Mouse (Mus musculus): Measurements from ENCODE around the gene Scai. TPM values are rescaled to one million over a fixed set of nuclear protein-coding genes. Genes with fewer than 3 reads are reported as not detected.
A peak's percentile ranks its signal among the peaks of the same experiment; 100 is the strongest.

Gene Scai
- polyA plus RNA-seq, 1 experiment from 2014 or later, result 19.8 TPM

GRCm38 (mm10) chr2:39189961-39190560 is 473 bp downstream of the Scai start:
- Histone ChIP-seq H3K4me2 (replicated peaks) (peak overlapping the region; percentile 81), H3K9ac (replicated peaks) (peak overlapping the region; percentile 98), H3K4me3 (replicated peaks) (peak overlapping the region; percentile 92), H3K27me3 (no peaks in the 10 kb centered on the region), H3K4me1 (replicated peaks) (peaks cover 28% of the 10 kb centered on the region), H3K27ac (peak overlapping the region; percentile 99), H3K9me3 (no peaks in the 10 kb centered on the region), H3K36me3 (0 out of 2 replicates have a peak, but pooled peaks cover 8% of the 10 kb centered on the region)
- peak; percentile 93 for ATAC-seq
- whole genome bisulfite sequencing, result under 1% methylated on average over 38 of the region's 39 CpGs

GRCm38 (mm10) chr2:39185942-39186341 is 4.6 kb downstream of the Scai start:
- ATAC-seq, result no peak
- H3K4me1 ChIP-seq (replicated peaks), result peaks cover 26% of the 10 kb centered on the region
- H3K27ac ChIP-seq, result no peak overlapping the region
- no peak overlapping the region for H3K4me2 ChIP-seq (replicated peaks)
- no peak overlapping the region for H3K4me3 ChIP-seq (replicated peaks)
- no peak overlapping the region for H3K9ac ChIP-seq (replicated peaks)
- peaks cover 14% of the 10 kb centered on the region; the same call in 1 of the 2 replicates for H3K36me3 ChIP-seq
- H3K9me3 ChIP-seq, result no peaks in the 10 kb centered on the region
- 76% methylated on average over 3 of the region's 3 CpGs for WGBS
- no peaks in the 10 kb centered on the region for H3K27me3 ChIP-seq

GRCm38 (mm10) chr2:39183587-39183986 is 6.9 kb downstream of the Scai start:
- Histone ChIP-seq H3K4me3 (replicated peaks) (no peak overlapping the region), H3K9ac (replicated peaks) (no peak overlapping the region), H3K4me2 (replicated peaks) (no peak overlapping the region), H3K9me3 (no peaks in the 10 kb centered on the region), H3K27me3 (no peaks in the 10 kb centered on the region), H3K4me1 (replicated peaks) (peaks cover 13% of the 10 kb centered on the region), H3K36me3 (peaks cover 27% of the 10 kb centered on the region), H3K27ac (no peak overlapping the region)
- 89% methylated on average over 2 of the region's 2 CpGs for WGBS
- no peak for ATAC-seq

- peaks cover 11% of the 10 kb centered on the region for H3K36me3 ChIP-seq
- no peaks in the 10 kb centered on the region for H3K4me1 ChIP-seq (replicated peaks)
- no peaks in the 10 kb centered on the region for H3K27me3 ChIP-seq
- 94% methylated on average over 1 of the region's 1 CpGs for WGBS
- no peak for ATAC-seq
- H3K27ac ChIP-seq, result no peak overlapping the region
- no peak overlapping the region for H3K4me3 ChIP-seq (replicated peaks)
- no peak overlapping the region for H3K4me2 ChIP-seq (replicated peaks)
- no peaks in the 10 kb centered on the region for H3K9me3 ChIP-seq
- no peak overlapping the region for H3K9ac ChIP-seq (replicated peaks)
Observed at GRCm38 (mm10) chr2:39160996-39161395, 29.5 kb downstream of the Scai start.

- 94% methylated on average over 1 of the region's 1 CpGs for WGBS
Observed at GRCm38 (mm10) chr2:39157916-39158315, 32.6 kb downstream of the Scai start.

GRCm38 (mm10) chr2:39156821-39157220 is 33.7 kb downstream of the Scai start:
- Histone ChIP-seq H3K27me3 (no peaks in the 10 kb centered on the region), H3K36me3 (peaks cover 6% of the 10 kb centered on the region), H3K4me2 (replicated peaks) (no peak overlapping the region), H3K27ac (no peak overlapping the region), H3K4me3 (replicated peaks) (no peak overlapping the region), H3K4me1 (replicated peaks) (no peaks in the 10 kb centered on the region), H3K9me3 (no peaks in the 10 kb centered on the region), H3K9ac (replicated peaks) (no peak overlapping the region)
- no peak for ATAC-seq
- whole genome bisulfite sequencing, result 82% methylated on average over 1 of the region's 1 CpGs

More at GRCm38 (mm10) chr2:39157916-39158315, 32.6 kb downstream of the Scai start:
- Histone ChIP-seq H3K4me2 (replicated peaks) (no peak overlapping the region), H3K36me3 (peaks cover 8% of the 10 kb centered on the region), H3K4me3 (replicated peaks) (no peak overlapping the region), H3K27me3 (no peaks in the 10 kb centered on the region), H3K4me1 (replicated peaks) (no peaks in the 10 kb centered on the region), H3K9ac (replicated peaks) (no peak overlapping the region), H3K9me3 (no peaks in the 10 kb centered on the region), H3K27ac (no peak overlapping the region)
- ATAC-seq, result no peak

GRCm38 (mm10) chr2:39150943-39151342 is 39.6 kb downstream of the Scai start:
- Histone ChIP-seq H3K4me3 (replicated peaks) (no peak overlapping the region), H3K4me2 (replicated peaks) (no peak overlapping the region), H3K9ac (replicated peaks) (no peak overlapping the region), H3K4me1 (replicated peaks) (no peaks in the 10 kb centered on the region), H3K9me3 (no peaks in the 10 kb centered on the region), H3K27ac (no peak overlapping the region), H3K36me3 (no peaks in the 10 kb centered on the region; the same call in 1 of the 2 replicates), H3K27me3 (no peaks in the 10 kb centered on the region)
- WGBS, result 86% methylated on average over 2 of the region's 2 CpGs
- no peak for ATAC-seq

- H3K9me3 ChIP-seq, result no peaks in the 10 kb centered on the region
- no peaks in the 10 kb centered on the region for H3K4me1 ChIP-seq (replicated peaks)
- H3K4me3 ChIP-seq (replicated peaks), result no peak overlapping the region
- ATAC-seq, result no peak
- WGBS, result 65% methylated on average over 2 of the region's 2 CpGs
- no peaks in the 10 kb centered on the region for H3K27me3 ChIP-seq
- no peak overlapping the region for H3K27ac ChIP-seq
- no peak overlapping the region for H3K4me2 ChIP-seq (replicated peaks)
- H3K36me3 ChIP-seq, result peaks cover 3% of the 10 kb centered on the region; the same call in 1 of the 2 replicates
- no peak overlapping the region for H3K9ac ChIP-seq (replicated peaks)
Observed at GRCm38 (mm10) chr2:39148075-39148474, 42.5 kb downstream of the Scai start.

- Histone ChIP-seq H3K36me3 (peaks cover 3% of the 10 kb centered on the region; the same call in 1 of the 2 replicates), H3K4me1 (replicated peaks) (no peaks in the 10 kb centered on the region), H3K9ac (replicated peaks) (no peak overlapping the region), H3K4me2 (replicated peaks) (no peak overlapping the region), H3K9me3 (no peaks in the 10 kb centered on the region), H3K4me3 (replicated peaks) (no peak overlapping the region), H3K27ac (no peak overlapping the region), H3K27me3 (no peaks in the 10 kb centered on the region)
- no peak for ATAC-seq
- 95% methylated on average over 1 of the region's 1 CpGs for WGBS
Observed at GRCm38 (mm10) chr2:39146469-39146868, 44.1 kb downstream of the Scai start.

- Histone ChIP-seq H3K4me1 (replicated peaks) (no peaks in the 10 kb centered on the region), H3K27ac (no peak overlapping the region), H3K9me3 (no peaks in the 10 kb centered on the region), H3K4me3 (replicated peaks) (no peak overlapping the region), H3K4me2 (replicated peaks) (no peak overlapping the region), H3K27me3 (no peaks in the 10 kb centered on the region), H3K36me3 (peaks cover 3% of the 10 kb centered on the region; the same call in 1 of the 2 replicates), H3K9ac (replicated peaks) (no peak overlapping the region)
- ATAC-seq, result no peak
- WGBS, result 56% methylated on average over 3 of the region's 3 CpGs
Observed at GRCm38 (mm10) chr2:39142357-39142948, 48.1 kb downstream of the Scai start.

- no peak for ATAC-seq
- H3K36me3 ChIP-seq, result peaks cover 13% of the 10 kb centered on the region; the same call in 1 of the 2 replicates
- no peak overlapping the region for H3K27ac ChIP-seq
- H3K4me1 ChIP-seq (replicated peaks), result no peaks in the 10 kb centered on the region
- no peaks in the 10 kb centered on the region for H3K9me3 ChIP-seq
- no peaks in the 10 kb centered on the region for H3K27me3 ChIP-seq
- H3K4me3 ChIP-seq (replicated peaks), result no peak overlapping the region
- no peak overlapping the region for H3K4me2 ChIP-seq (replicated peaks)
- 94% methylated on average over 7 of the region's 7 CpGs for whole genome bisulfite sequencing
- H3K9ac ChIP-seq (replicated peaks), result no peak overlapping the region
Observed at GRCm38 (mm10) chr2:39140586-39141455, 49.7 kb downstream of the Scai start.
